Mouse (Mus musculus) intestine, embryonic 15.5 days (tissue): ENCODE results near the gene Fcgr4. TPM values are rescaled to one million over a fixed set of nuclear protein-coding genes. Genes with fewer than 3 reads are reported as not detected.
"Not testable (repeated sequence)": the region's sequence is repeated elsewhere in the genome, so short reads cannot be mapped to it uniquely, and the experiment has no call there.

Experiments used
- ATAC-seq: fragments of 200-750 bp; cut with Nextera tagmentation; 2 replicates; pipeline ENCODE4 v1.8.0; 2017; ENCODE audit warnings: moderate TSS enrichment, moderate library complexity
- H3K27ac ChIP-seq: fragments of 300-500 bp; sonication (generic); 2 replicates; pipeline ENCODE4 v1.5.1; 2015; ENCODE audit warnings: mild to moderate bottlenecking, inconsistent platforms
- H3K27me3 ChIP-seq: fragments of 300-500 bp; sonication (generic); replicated peaks from 2 replicates; pipeline ENCODE4 v1.6.1; 2015; ENCODE audit warnings: inconsistent platforms
- H3K36me3 ChIP-seq: fragments of 300-500 bp; sonication (generic); 2 replicates; pipeline ENCODE4 v1.6.1; 2015; ENCODE audit warnings: inconsistent platforms
- H3K4me1 ChIP-seq: fragments of 300-500 bp; sonication (generic); replicated peaks from 2 replicates; pipeline ENCODE4 v1.6.1; 2015; ENCODE audit warnings: inconsistent platforms
- H3K4me2 ChIP-seq: fragments of 300-500 bp; sonication (generic); replicated peaks from 2 replicates; pipeline ENCODE4 v1.6.1; 2015; ENCODE audit warnings: mild to moderate bottlenecking, inconsistent platforms
- H3K4me3 ChIP-seq: fragments of 300-500 bp; sonication (generic); replicated peaks from 2 replicates; pipeline ENCODE4 v1.5.1; 2015; ENCODE audit warnings: inconsistent platforms
- H3K9ac ChIP-seq: fragments of 300-500 bp; sonication (generic); 2 replicates; pipeline ENCODE4 v1.6.1; 2015; ENCODE audit warnings: inconsistent platforms
- H3K9me3 ChIP-seq: fragments of 300-500 bp; sonication (generic); 2 replicates; pipeline ENCODE4 v1.6.1; 2016; ENCODE audit warnings: inconsistent platforms
- WGBS: fragments of 180-500 bp; shearing (Covaris S2); methylation state at CpG from one replicate; pipeline ENCODE4 v1.1.7; 2015; 5-methylcytosine and 5-hydroxymethylcytosine counted together
- polyA plus RNA-seq: library from polyadenylated mRNA; unstranded; fragments of >200 nt; fragmentation: Nextera tagmentation; extraction: Ambion mirVana; gene quantifications from 2 replicates; pipeline ENCODE4 v1.2.1, GENCODE M21; 2015

Gene Fcgr4
- polyA plus RNA-seq = 1.7 and 1.8 TPM in 2 replicates

- no peak for ATAC-seq
- no peaks in the 10 kb centered on the region for H3K9me3 ChIP-seq
- no peaks in the 10 kb centered on the region for H3K27me3 ChIP-seq
- 80% methylated on average over 2 of the region's 2 CpGs for WGBS
- H3K9ac ChIP-seq = no peak within 1 kb of the TSS
- no peak within 1 kb of the TSS for H3K4me3 ChIP-seq
- H3K27ac ChIP-seq = no peak within 1 kb of the TSS
- H3K36me3 ChIP-seq = no peaks in the 10 kb centered on the region
- no peaks in the 10 kb centered on the region for H3K4me1 ChIP-seq
- no peak within 1 kb of the TSS for H3K4me2 ChIP-seq
These were observed at the start of gene Fcgr4 for GRCm38 (mm10) chr1:171018737-171019136. Gene Fcgr4, plus strand, starts transcription at chr1:171018920.

DNA sequence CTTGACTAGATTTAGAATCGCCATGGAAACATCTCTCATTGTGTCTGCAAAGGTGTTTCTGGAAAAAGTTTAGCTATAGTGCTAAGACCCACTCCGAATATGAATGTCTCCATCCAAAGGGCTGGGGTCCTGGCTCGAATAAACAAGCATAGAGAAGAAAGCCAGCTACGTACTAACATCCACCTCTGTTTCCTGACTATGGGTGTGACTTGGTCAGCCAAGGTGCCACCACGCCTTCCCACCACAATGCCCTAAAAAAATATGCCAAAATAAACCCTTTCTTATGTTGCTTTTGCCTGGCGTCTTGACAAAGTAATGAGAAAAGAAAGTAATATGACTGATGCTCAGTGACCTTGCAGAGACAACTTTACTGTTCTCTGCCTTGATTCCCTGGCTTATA lies 46.2 kb upstream of the Fcgr4 start:
- no peaks in the 10 kb centered on the region for H3K27me3 ChIP-seq
- H3K4me1 ChIP-seq = no peaks in the 10 kb centered on the region
- no peak for ATAC-seq
- H3K27ac ChIP-seq = no peak overlapping the region
- no peaks in the 10 kb centered on the region for H3K36me3 ChIP-seq
- H3K4me3 ChIP-seq = no peak overlapping the region
- H3K9ac ChIP-seq = no peak overlapping the region
- no peaks in the 10 kb centered on the region for H3K9me3 ChIP-seq
- WGBS = 80% methylated on average over 6 of the region's 6 CpGs
- H3K4me2 ChIP-seq = no peak overlapping the region

DNA sequence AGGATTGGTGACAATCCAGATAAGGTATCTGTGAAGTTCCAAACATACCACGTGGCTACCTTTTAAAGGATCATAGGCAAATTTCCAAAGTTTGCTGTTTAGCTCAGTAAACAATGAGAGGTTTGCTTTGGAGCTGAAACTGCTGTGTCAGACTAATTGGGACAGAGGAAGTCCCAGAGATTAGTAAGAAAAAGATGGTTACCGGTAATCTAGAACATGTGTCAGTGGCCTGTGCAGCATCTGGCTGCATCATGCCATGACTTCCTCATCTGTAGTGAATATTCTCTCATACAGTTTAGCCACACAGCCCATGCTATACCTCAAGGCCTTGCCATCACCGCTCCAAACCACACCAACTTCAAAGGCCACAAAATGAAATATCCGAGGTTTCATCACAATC lies 45.8 kb upstream of the Fcgr4 start:
- H3K4me1 ChIP-seq = no peaks in the 10 kb centered on the region
- no peak overlapping the region for H3K9ac ChIP-seq
- H3K27me3 ChIP-seq = no peaks in the 10 kb centered on the region
- no peaks in the 10 kb centered on the region for H3K9me3 ChIP-seq
- H3K4me2 ChIP-seq = no peak overlapping the region
- H3K4me3 ChIP-seq = no peak overlapping the region
- H3K36me3 ChIP-seq = no peaks in the 10 kb centered on the region
- WGBS = 70% methylated on average over 4 of the region's 4 CpGs
- H3K27ac ChIP-seq = no peak overlapping the region
- no peak for ATAC-seq

GRCm38 (mm10) chr1:170974171-170974570 lies 44.5 kb upstream of the Fcgr4 start:
- no peaks in the 10 kb centered on the region for H3K36me3 ChIP-seq
- no peak overlapping the region for H3K4me2 ChIP-seq
- no peaks in the 10 kb centered on the region for H3K4me1 ChIP-seq
- H3K27me3 ChIP-seq = no peaks in the 10 kb centered on the region
- no peak overlapping the region for H3K9ac ChIP-seq
- 85% methylated on average over 8 of the region's 8 CpGs for WGBS
- no peak overlapping the region for H3K4me3 ChIP-seq
- no peak overlapping the region for H3K27ac ChIP-seq
- ATAC-seq = no peak
- no peaks in the 10 kb centered on the region for H3K9me3 ChIP-seq

GRCm38 (mm10) chr1:170974736-170975135 lies 44.0 kb upstream of the Fcgr4 start:
- no peak overlapping the region for H3K4me2 ChIP-seq
- no peak overlapping the region for H3K9ac ChIP-seq
- no peaks in the 10 kb centered on the region for H3K36me3 ChIP-seq
- no peaks in the 10 kb centered on the region for H3K27me3 ChIP-seq
- H3K9me3 ChIP-seq = no peaks in the 10 kb centered on the region
- no peak overlapping the region for H3K4me3 ChIP-seq
- no peaks in the 10 kb centered on the region for H3K4me1 ChIP-seq
- ATAC-seq = no peak
- WGBS = 94% methylated on average over 2 of the region's 2 CpGs
- no peak overlapping the region for H3K27ac ChIP-seq

- not testable (repeated sequence) for H3K9me3 ChIP-seq, H3K36me3 ChIP-seq, H3K27me3 ChIP-seq, H3K4me1 ChIP-seq, H3K4me3 ChIP-seq, H3K27ac ChIP-seq, H3K4me2 ChIP-seq, ATAC-seq, H3K9ac ChIP-seq
- 76% methylated on average over 2 of the region's 2 CpGs for WGBS
These were observed 43.4 kb upstream of the Fcgr4 start for GRCm38 (mm10) chr1:170975350-170975749.

GRCm38 (mm10) chr1:170975751-170976161 lies 43.0 kb upstream of the Fcgr4 start:
- Histone ChIP-seq H3K4me3 (no peak overlapping the region), H3K36me3 (no peaks in the 10 kb centered on the region), H3K9me3 (no peaks in the 10 kb centered on the region), H3K4me2 (no peak overlapping the region), H3K27me3 (no peaks in the 10 kb centered on the region), H3K27ac (no peak overlapping the region), H3K9ac (no peak overlapping the region), H3K4me1 (no peaks in the 10 kb centered on the region)
- WGBS = 63% methylated on average over 7 of the region's 7 CpGs
- ATAC-seq = no peak

DNA sequence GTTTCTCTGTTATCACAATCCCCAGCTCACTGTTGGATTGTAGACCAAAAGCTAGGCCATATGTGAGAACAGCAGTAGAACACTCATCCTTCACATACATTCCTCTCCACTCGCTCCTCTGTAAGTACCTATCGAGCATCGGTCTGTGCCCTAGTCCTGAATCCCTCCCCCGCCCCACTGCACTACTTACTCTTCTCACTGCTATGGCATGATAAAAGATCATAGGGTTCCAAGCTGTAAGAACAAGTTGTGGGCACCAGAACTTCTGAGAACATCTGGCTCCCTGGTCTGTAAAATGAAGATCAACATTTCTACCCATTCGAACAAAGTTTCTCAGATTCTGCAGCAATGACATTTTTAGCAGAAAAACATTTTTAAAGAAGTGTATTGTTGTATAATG lies 42.3 kb upstream of the Fcgr4 start, which contains the start of gene Fcgr2b:
TSS of gene Fcgr2b (minus strand) at position 101 of the 400 bp plus-strand sequence.
- Histone ChIP-seq H3K27ac (no peak within 1 kb of the TSS), H3K9ac (no peak within 1 kb of the TSS), H3K36me3 (no peaks in the 10 kb centered on the region), H3K4me3 (no peak within 1 kb of the TSS), H3K4me2 (no peak within 1 kb of the TSS), H3K4me1 (no peaks in the 10 kb centered on the region), H3K27me3 (no peaks in the 10 kb centered on the region), H3K9me3 (no peaks in the 10 kb centered on the region)
- no peak for ATAC-seq
- 89% methylated on average over 5 of the region's 5 CpGs for WGBS

GRCm38 (mm10) chr1:170978601-170979000 lies 40.1 kb upstream of the Fcgr4 start:
- H3K9me3 ChIP-seq = no peaks in the 10 kb centered on the region
- no peak overlapping the region for H3K4me3 ChIP-seq
- WGBS = 82% methylated on average over 4 of the region's 4 CpGs
- H3K27ac ChIP-seq = no peak overlapping the region
- ATAC-seq = no peak
- no peaks in the 10 kb centered on the region for H3K36me3 ChIP-seq
- no peaks in the 10 kb centered on the region for H3K27me3 ChIP-seq
- no peak overlapping the region for H3K4me2 ChIP-seq
- H3K9ac ChIP-seq = no peak overlapping the region
- no peaks in the 10 kb centered on the region for H3K4me1 ChIP-seq

- H3K27me3 ChIP-seq, H3K4me1 ChIP-seq, H3K27ac ChIP-seq, H3K9ac ChIP-seq, H3K4me2 ChIP-seq, H3K4me3 ChIP-seq, H3K9me3 ChIP-seq, H3K36me3 ChIP-seq: not testable (repeated sequence)
- 52% methylated on average over 1 of the region's 1 CpGs for WGBS
- ATAC-seq = peak; percentile 78
These were observed 37.0 kb upstream of the Fcgr4 start for GRCm38 (mm10) chr1:170981679-170982078.

- no peaks in the 10 kb centered on the region for H3K36me3 ChIP-seq
- H3K9ac ChIP-seq = no peak overlapping the region
- no peaks in the 10 kb centered on the region; the same call in 1 of the 2 replicates for H3K27me3 ChIP-seq
- no peak overlapping the region for H3K4me3 ChIP-seq
- no peaks in the 10 kb centered on the region for H3K4me1 ChIP-seq
- no peak for ATAC-seq
- WGBS = 71% methylated on average over 2 of the region's 2 CpGs
- no peak overlapping the region for H3K4me2 ChIP-seq
- no peak overlapping the region for H3K27ac ChIP-seq
- H3K9me3 ChIP-seq = no peaks in the 10 kb centered on the region
These were observed 36.4 kb upstream of the Fcgr4 start for GRCm38 (mm10) chr1:170982301-170982700.

DNA sequence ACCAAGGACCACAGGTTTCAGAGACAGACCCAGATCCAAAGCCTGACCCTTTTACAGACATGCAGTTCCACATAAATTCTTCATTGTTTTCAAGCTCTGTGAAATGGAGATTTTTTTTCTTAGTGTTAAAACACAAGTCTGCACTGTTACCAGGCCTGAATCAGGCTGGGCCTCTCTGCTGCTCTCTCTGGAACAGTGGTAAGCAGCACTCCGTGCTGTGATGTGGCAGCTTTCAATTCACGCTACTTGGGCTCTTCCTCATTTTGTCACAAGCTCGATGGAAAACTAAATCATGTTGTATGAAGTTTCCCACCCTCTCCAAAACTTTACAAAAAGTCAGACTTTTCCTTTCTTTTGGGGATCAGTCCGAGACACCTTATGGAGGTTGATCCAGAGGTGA lies 35.7 kb upstream of the Fcgr4 start:
- H3K27ac ChIP-seq = no peak overlapping the region
- WGBS = 78% methylated on average over 4 of the region's 4 CpGs
- H3K9me3 ChIP-seq = no peaks in the 10 kb centered on the region
- ATAC-seq = no peak
- no peaks in the 10 kb centered on the region; the same call in 1 of the 2 replicates for H3K27me3 ChIP-seq
- H3K9ac ChIP-seq = no peak overlapping the region
- H3K36me3 ChIP-seq = no peaks in the 10 kb centered on the region
- no peak overlapping the region for H3K4me2 ChIP-seq
- no peak overlapping the region for H3K4me3 ChIP-seq
- no peaks in the 10 kb centered on the region for H3K4me1 ChIP-seq

- Histone ChIP-seq H3K9me3 (no peaks in the 10 kb centered on the region), H3K4me2 (no peak overlapping the region), H3K9ac (no peak overlapping the region), H3K27ac (no peak overlapping the region), H3K4me1 (no peaks in the 10 kb centered on the region), H3K36me3 (no peaks in the 10 kb centered on the region), H3K27me3 (no peaks in the 10 kb centered on the region; the same call in 1 of the 2 replicates), H3K4me3 (no peak overlapping the region)
- ATAC-seq = no peak
- 84% methylated on average over 3 of the region's 3 CpGs for WGBS
These were observed 33.6 kb upstream of the Fcgr4 start for GRCm38 (mm10) chr1:170985092-170985491.
